In genomic region chr14:78852401-78853246, GRCm38 (mm10) we compare ENCODE assay signal across 22 mouse cellular contexts. TPM values are rescaled to one million over a fixed set of nuclear protein-coding genes. Genes with fewer than 3 reads are reported as not detected.
A peak's percentile ranks its signal among the peaks of the same experiment; 100 is the strongest.
DNase-seq lines count a peak whose midpoint lies in the region; ATAC-seq and TF ChIP-seq lines count a peak whose summit lies in the region.
"Had no signal": no experiment of that assay in that cellular context is flagged by ENCODE, and none has a peak within 500 bp of the region (broad histone marks: within the 10 kb centered on the region; RNA-seq: fewer than 3 reads in every experiment).

No protein-coding gene starts in this region.

- no peak for ATAC-seq in heart, postnatal 0 days (ENCODE audit: insufficient read depth, low read depth)
- no peak for ATAC-seq in kidney, embryonic 16.5 days (ENCODE audit: low FRiP score, low TSS enrichment)
- ATAC-seq in midbrain, embryonic 11.5 days (ENCODE audit: low FRiP score), result no peak
- no peak for ATAC-seq in midbrain, embryonic 13.5 days
- ATAC-seq in lung, postnatal 0 days, result no peak
- ATAC-seq: hindbrain, embryonic 16.5 days; intestine, postnatal 0 days had no signal

- H3K36me3 ChIP-seq in heart, postnatal 0 days (replicated peaks; ENCODE audit: control insufficient read depth, insufficient read depth, low read length), result no peaks in the 10 kb centered on the region
- no peaks in the 10 kb centered on the region for H3K36me3 ChIP-seq in kidney, embryonic 16.5 days (ENCODE audit: insufficient read depth, low read length)
- H3K36me3 ChIP-seq in midbrain, embryonic 11.5 days (ENCODE audit: control insufficient read depth, insufficient read depth, low read length), result no peaks in the 10 kb centered on the region
- H3K36me3 ChIP-seq in midbrain, embryonic 13.5 days, result no peaks in the 10 kb centered on the region
- H3K36me3 ChIP-seq in lung, postnatal 0 days (ENCODE audit: insufficient read depth, low read length), result no peaks in the 10 kb centered on the region
- H3K36me3 ChIP-seq: embryonic facial prominence, embryonic 15.5 days; forebrain, embryonic 10.5 days; heart, embryonic 15.5 days; limb, embryonic 13.5 days; lung, embryonic 15.5 days; neural tube, embryonic 15.5 days had no signal

- no peak overlapping the region for H3K4me2 ChIP-seq in heart, postnatal 0 days (ENCODE audit: low read depth, low read length)
- no peak overlapping the region for H3K4me2 ChIP-seq in kidney, embryonic 16.5 days (replicated peaks; ENCODE audit: low read depth, low read length)
- H3K4me2 ChIP-seq in midbrain, embryonic 11.5 days, result no peak overlapping the region
- no peak overlapping the region for H3K4me2 ChIP-seq in midbrain, embryonic 13.5 days (replicated peaks)
- H3K4me2 ChIP-seq in lung, postnatal 0 days (replicated peaks; ENCODE audit: low read depth, low read length), result no peak overlapping the region
- H3K4me2 ChIP-seq: embryonic facial prominence, embryonic 15.5 days; heart, embryonic 15.5 days; limb, embryonic 13.5 days; lung, embryonic 15.5 days; neural tube, embryonic 15.5 days had no signal

- H3K4me3 ChIP-seq in heart, postnatal 0 days (ENCODE audit: low read depth, low read length), result no peak overlapping the region
- no peak overlapping the region for H3K4me3 ChIP-seq in kidney, embryonic 16.5 days (ENCODE audit: low read length)
- no peak overlapping the region for H3K4me3 ChIP-seq in midbrain, embryonic 11.5 days (ENCODE audit: low read depth, low read length)
- no peak overlapping the region for H3K4me3 ChIP-seq in midbrain, embryonic 13.5 days (replicated peaks)
- H3K4me3 ChIP-seq in lung, postnatal 0 days (ENCODE audit: low read depth, low read length), result no peak overlapping the region
- H3K4me3 ChIP-seq: embryonic facial prominence, embryonic 15.5 days; forebrain, embryonic 10.5 days; heart, embryonic 15.5 days; limb, embryonic 13.5 days; lung, embryonic 15.5 days; myocyte; neural tube, embryonic 15.5 days had no signal

- no peak for TF ChIP-seq EP300 in heart, postnatal 0 days (IDR thresholded peaks at IDR 0.05; ENCODE audit: low read depth)
- no peak for TF ChIP-seq EP300 in lung, postnatal 0 days (IDR thresholded peaks at IDR 0.05)

- no peak overlapping the region for H3K9ac ChIP-seq in heart, postnatal 0 days (replicated peaks; ENCODE audit: low read depth, low read length)
- no peak overlapping the region for H3K9ac ChIP-seq in kidney, embryonic 16.5 days (replicated peaks; ENCODE audit: low read length)
- no peak overlapping the region for H3K9ac ChIP-seq in midbrain, embryonic 11.5 days (ENCODE audit: low read length)
- no peak overlapping the region for H3K9ac ChIP-seq in midbrain, embryonic 13.5 days (replicated peaks)
- H3K9ac ChIP-seq in lung, postnatal 0 days (replicated peaks; ENCODE audit: low read depth), result no peak overlapping the region
- H3K9ac ChIP-seq: embryonic facial prominence, embryonic 15.5 days; heart, embryonic 15.5 days; limb, embryonic 13.5 days; lung, embryonic 15.5 days; neural tube, embryonic 15.5 days had no signal

- no peak for DNase-seq in heart, postnatal 0 days (ENCODE audit: low spot score)
- no peak for DNase-seq in heart, adult 11 months
- DNase-seq in kidney, postnatal 25 days, result peak; percentile 27 to 53
- peak; percentile 71 for DNase-seq in midbrain, embryonic 11.5 days (ENCODE audit: low spot score, missing footprints)
- DNase-seq in telencephalon, adult 2 months (ENCODE audit: low read depth, low spot score), result peak; percentile 34
- no peak for DNase-seq in lung, postnatal 0 days (ENCODE audit: low spot score)
- DNase-seq: cerebellum, adult 11 months; cerebellum, postnatal 14 days; embryo, embryonic 11 days; midbrain, embryonic 14.5 days; right cerebral cortex, postnatal 25 days had no signal

- H3K27ac ChIP-seq in heart, postnatal 0 days (ENCODE audit: low read depth), result peak overlapping the region; percentile 54
- H3K27ac ChIP-seq in kidney, embryonic 16.5 days (ENCODE audit: low read length), result no peak overlapping the region
- no peak overlapping the region for H3K27ac ChIP-seq in midbrain, embryonic 11.5 days (ENCODE audit: low read depth, low read length)
- no peak overlapping the region for H3K27ac ChIP-seq in midbrain, embryonic 13.5 days
- H3K27ac ChIP-seq in lung, postnatal 0 days (ENCODE audit: low read length), result no peak overlapping the region
- H3K27ac ChIP-seq: embryonic facial prominence, embryonic 15.5 days; forebrain, embryonic 10.5 days; heart, embryonic 15.5 days; limb, embryonic 13.5 days; lung, embryonic 15.5 days; neural tube, embryonic 15.5 days had no signal

- H3K27me3 ChIP-seq in heart, postnatal 0 days (ENCODE audit: control insufficient read depth, insufficient read depth, low read length), result no peaks in the 10 kb centered on the region
- H3K27me3 ChIP-seq in kidney, embryonic 16.5 days (ENCODE audit: insufficient read depth, low read length), result no peaks in the 10 kb centered on the region
- H3K27me3 ChIP-seq in midbrain, embryonic 11.5 days (ENCODE audit: control insufficient read depth, insufficient read depth, low read length), result no peaks in the 10 kb centered on the region
- H3K27me3 ChIP-seq in midbrain, embryonic 13.5 days, result no peaks in the 10 kb centered on the region
- H3K27me3 ChIP-seq in lung, postnatal 0 days (replicated peaks; ENCODE audit: insufficient read depth, low read length), result no peaks in the 10 kb centered on the region
- H3K27me3 ChIP-seq: embryonic facial prominence, embryonic 15.5 days; heart, embryonic 15.5 days; limb, embryonic 13.5 days; lung, embryonic 15.5 days; neural tube, embryonic 15.5 days had no signal

- no peak for TF ChIP-seq CTCF in heart, postnatal 0 days (IDR thresholded peaks at IDR 0.05; ENCODE audit: low read depth)
- no peak for TF ChIP-seq CTCF in lung, postnatal 0 days (IDR thresholded peaks at IDR 0.05)

- 52% methylated on average over 5 of the region's 5 CpGs for WGBS in heart, postnatal 0 days
- WGBS in kidney, embryonic 16.5 days, result 89% methylated on average over 5 of the region's 5 CpGs
- WGBS in midbrain, embryonic 11.5 days, result 77% methylated on average over 5 of the region's 5 CpGs
- whole genome bisulfite sequencing in midbrain, embryonic 13.5 days, result 69% methylated on average over 5 of the region's 5 CpGs
- 78% methylated on average over 5 of the region's 5 CpGs for WGBS in lung, postnatal 0 days

- no peaks in the 10 kb centered on the region for H3K9me3 ChIP-seq in heart, postnatal 0 days (replicated peaks; ENCODE audit: control insufficient read depth, low read length)
- H3K9me3 ChIP-seq in kidney, embryonic 16.5 days (ENCODE audit: low read length), result no peaks in the 10 kb centered on the region
- H3K9me3 ChIP-seq in midbrain, embryonic 11.5 days (ENCODE audit: control insufficient read depth, low read length), result no peaks in the 10 kb centered on the region
- no peaks in the 10 kb centered on the region for H3K9me3 ChIP-seq in midbrain, embryonic 13.5 days
- H3K9me3 ChIP-seq in lung, postnatal 0 days (ENCODE audit: low read length), result no peaks in the 10 kb centered on the region
- H3K9me3 ChIP-seq: embryonic facial prominence, embryonic 15.5 days; forebrain, embryonic 10.5 days; heart, embryonic 15.5 days; limb, embryonic 13.5 days; lung, embryonic 15.5 days; neural tube, embryonic 15.5 days had no signal

- peaks cover 16% of the 10 kb centered on the region for H3K4me1 ChIP-seq in heart, postnatal 0 days (ENCODE audit: control insufficient read depth, insufficient read depth)
- H3K4me1 ChIP-seq in kidney, embryonic 16.5 days (ENCODE audit: insufficient read depth, low read length), result peaks cover 25% of the 10 kb centered on the region
- H3K4me1 ChIP-seq in midbrain, embryonic 11.5 days (ENCODE audit: control insufficient read depth, insufficient read depth, low read length), result peaks cover 12% of the 10 kb centered on the region; the same call in 1 of the 2 replicates
- H3K4me1 ChIP-seq in midbrain, embryonic 13.5 days (replicated peaks), result peaks cover 13% of the 10 kb centered on the region
- H3K4me1 ChIP-seq in lung, postnatal 0 days (ENCODE audit: insufficient read depth, low read depth, low read length), result no peaks in the 10 kb centered on the region; the same call in 1 of the 2 replicates

RNA-seq across cellular contexts. Expression of gene Vwa8, which starts 3.8 kb away (rescaled TPM):
- total RNA-seq in heart, postnatal 0 days (2014; rRNA removed; ENCODE audit: low replicate concordance), result 50.3 and 78.8 TPM in 2 replicates
- polyA plus RNA-seq in heart, postnatal 0 days (2015; fragmentation: Nextera tagmentation; extraction: Ambion mirVana), result 34.7 and 36.2 TPM in 2 replicates
- 16.0 and 18.6 TPM in 2 replicates for polyA plus RNA-seq in kidney, embryonic 16.5 days (2015; fragmentation: Nextera tagmentation; extraction: Ambion mirVana)
- 7.0 and 7.7 TPM in 2 replicates for polyA plus RNA-seq in midbrain, embryonic 11.5 days (2014; fragmentation: Nextera tagmentation; extraction: Ambion mirVana)
- 5.0 and 5.7 TPM in 2 replicates for polyA plus RNA-seq in midbrain, embryonic 13.5 days (2015; fragmentation: Nextera tagmentation; extraction: Ambion mirVana)
- 8.8 and 9.1 TPM in 2 replicates for polyA plus RNA-seq in lung, postnatal 0 days (2015; fragmentation: Nextera tagmentation; extraction: Ambion mirVana)

Comparison
In these comparisons a context has a peak if more than half of its experiments do, and no peak if none do; other contexts are left out.
1. DNase-seq: peak in kidney, postnatal 25 days (2 of 2), midbrain, embryonic 11.5 days (single experiment) and telencephalon, adult 2 months (single experiment); none in heart, postnatal 0 days (single experiment), heart, adult 11 months (single experiment) and lung, postnatal 0 days (single experiment).